Mouse (Mus musculus): Measurements from ENCODE around the gene Tcte1.

GRCm38 (mm10) chr17:45566360-45567161, 43.3 kb downstream of the Tcte1 start:
- TF ChIP-seq CTCF (conservative IDR thresholded peaks at IDR 0.05; ENCODE audit: low read length) (no peak), NANOG (IDR thresholded peaks at IDR 0.05; ENCODE audit: borderline replicate concordance, low read length) (no peak), POU5F1 (IDR thresholded peaks at IDR 0.05; ENCODE audit: borderline replicate concordance, low read length) (no peak)

All from E14TG2a.4 (cell line).